Mouse (Mus musculus): Measurements from ENCODE around the gene Dnaja3. TPM values are rescaled to one million over a fixed set of nuclear protein-coding genes. Genes with fewer than 3 reads are reported as not detected.
A peak's percentile ranks its signal among the peaks of the same experiment; 100 is the strongest.

The Dnaja3 gene
- total and polyA plus RNA-seq, 3 experiments: 33.1 to 73.2 (median 53.1) TPM

- no peak for TF ChIP-seq GATA1 (IDR thresholded peaks at IDR 0.05; ENCODE audit: borderline replicate concordance, low read length)
- DNase-seq (ENCODE audit: low spot score) (no peak), ATAC-seq (ENCODE audit: extremely low read depth, insufficient number of reproducible peaks, low FRiP score, poor library complexity, severe bottlenecking) (no peak)
- H3K4me3 ChIP-seq (ENCODE audit: low read depth, low read length): no peak overlapping the region
- no peaks in the 10 kb centered on the region for H3K27me3 ChIP-seq (ENCODE audit: insufficient read depth, low read length)
- H3K9me3 ChIP-seq (replicated peaks): no peaks in the 10 kb centered on the region
- H3K36me3 ChIP-seq (replicated peaks): peaks cover 81% of the 10 kb centered on the region
- H3K4me1 ChIP-seq (ENCODE audit: insufficient read depth, low read depth, low read length): peaks cover 34% of the 10 kb centered on the region
Observed at GRCm38 (mm10) chr16:4627105-4627504, 12.7 kb upstream of the Dnaja3 start.

DNA sequence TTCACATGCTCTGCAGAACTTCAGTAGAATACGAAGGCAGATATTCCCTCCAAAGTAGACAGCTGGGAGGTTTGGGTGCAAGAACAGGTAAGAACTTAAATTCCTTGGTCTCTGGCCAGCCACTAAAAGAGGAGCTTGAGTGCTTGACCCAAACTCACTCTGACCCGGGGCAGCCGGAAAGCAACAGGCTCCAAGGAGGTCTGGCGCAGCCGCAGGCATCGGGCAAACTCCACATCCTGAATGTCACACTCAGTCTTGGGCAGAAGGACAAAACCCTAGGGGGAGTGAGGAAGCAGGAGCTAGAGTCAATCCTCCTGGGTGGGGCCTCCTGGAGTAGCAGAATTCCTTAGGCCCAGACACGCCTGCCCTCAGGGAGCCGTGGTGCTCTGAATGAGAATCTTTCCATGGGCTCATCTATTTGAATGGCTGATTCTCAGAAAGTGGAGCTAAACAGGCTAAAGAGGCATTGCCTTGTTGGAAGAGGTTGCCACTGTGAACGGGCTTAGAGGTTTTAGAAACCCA lies 10.8 kb upstream of the Dnaja3 start:
- no peak overlapping the region for H3K4me3 ChIP-seq (ENCODE audit: low read depth, low read length)
- H3K36me3 ChIP-seq (replicated peaks): peaks cover 87% of the 10 kb centered on the region
- no peaks in the 10 kb centered on the region for H3K27me3 ChIP-seq (ENCODE audit: insufficient read depth, low read length)
- DNase-seq (ENCODE audit: low spot score): no peak
- no peak for ATAC-seq (ENCODE audit: extremely low read depth, insufficient number of reproducible peaks, low FRiP score, poor library complexity, severe bottlenecking)
- no peaks in the 10 kb centered on the region for H3K9me3 ChIP-seq (replicated peaks)
- peaks cover 19% of the 10 kb centered on the region for H3K4me1 ChIP-seq (ENCODE audit: insufficient read depth, low read depth, low read length)
- TF ChIP-seq GATA2 (IDR thresholded peaks at IDR 0.05; ENCODE audit: borderline replicate concordance, low read depth, low read length) (no peak), CTCF (IDR thresholded peaks at IDR 0.05; ENCODE audit: low read depth, low read length) (no peak), GATA1 (IDR thresholded peaks at IDR 0.05; ENCODE audit: borderline replicate concordance, low read length) (no peak), POLR2AphosphoS5 (IDR thresholded peaks at IDR 0.05; ENCODE audit: insufficient replicate concordance, low read depth, low read length) (no peak), TAL1 (conservative IDR thresholded peaks at IDR 0.05; ENCODE audit: low read depth, low read length) (no peak)

- peaks cover 97% of the 10 kb centered on the region for H3K36me3 ChIP-seq (replicated peaks)
Observed at GRCm38 (mm10) chr16:4629950-4630349, 9.8 kb upstream of the Dnaja3 start.

DNA sequence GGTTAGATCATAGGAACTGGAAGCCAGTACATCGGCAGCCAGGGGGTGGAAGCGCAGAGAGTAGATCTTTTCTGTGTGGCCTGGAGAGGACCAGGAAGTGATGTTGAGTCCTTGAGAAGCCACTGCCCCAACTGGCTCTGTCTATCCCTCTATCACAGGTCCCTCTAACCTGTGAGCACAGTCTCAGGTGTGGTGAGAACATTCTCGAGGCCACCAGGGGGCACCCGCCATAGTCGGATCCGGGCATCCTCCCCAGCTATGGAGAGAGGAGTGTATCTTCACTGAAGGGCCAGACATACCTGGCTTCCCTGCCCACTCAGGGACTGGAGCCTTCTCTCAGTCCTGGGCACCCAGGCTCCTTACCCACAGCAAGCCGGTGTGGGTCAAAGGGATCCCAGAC lies 7.7 kb upstream of the Dnaja3 start:
- TF ChIP-seq TAL1 (conservative IDR thresholded peaks at IDR 0.05; ENCODE audit: low read depth, low read length): no peak
- TF ChIP-seq GATA2 (IDR thresholded peaks at IDR 0.05; ENCODE audit: borderline replicate concordance, low read depth, low read length): no peak
- no peak for TF ChIP-seq POLR2AphosphoS5 (IDR thresholded peaks at IDR 0.05; ENCODE audit: insufficient replicate concordance, low read depth, low read length)
- no peak for TF ChIP-seq CTCF (IDR thresholded peaks at IDR 0.05; ENCODE audit: low read depth, low read length)
- TF ChIP-seq GATA1 (IDR thresholded peaks at IDR 0.05; ENCODE audit: borderline replicate concordance, low read length): no peak
- DNase-seq (ENCODE audit: low spot score) (no peak), ATAC-seq (ENCODE audit: extremely low read depth, insufficient number of reproducible peaks, low FRiP score, poor library complexity, severe bottlenecking) (no peak)
- H3K36me3 ChIP-seq (replicated peaks): peaks cover 100% of the 10 kb centered on the region
- H3K4me1 ChIP-seq (ENCODE audit: insufficient read depth, low read depth, low read length): peaks cover 20% of the 10 kb centered on the region
- no peaks in the 10 kb centered on the region for H3K9me3 ChIP-seq (replicated peaks)
- H3K27me3 ChIP-seq (ENCODE audit: insufficient read depth, low read length): no peaks in the 10 kb centered on the region
- no peak overlapping the region for H3K4me3 ChIP-seq (ENCODE audit: low read depth, low read length)

More at GRCm38 (mm10) chr16:4629950-4630349, 9.8 kb upstream of the Dnaja3 start:
- DNase-seq (ENCODE audit: low spot score): peak; percentile 69
- H3K4me1 ChIP-seq (ENCODE audit: insufficient read depth, low read depth, low read length): peaks cover 18% of the 10 kb centered on the region
- no peak overlapping the region for H3K4me3 ChIP-seq (ENCODE audit: low read depth, low read length)
- no peaks in the 10 kb centered on the region for H3K9me3 ChIP-seq (replicated peaks)
- TF ChIP-seq POLR2AphosphoS5 (IDR thresholded peaks at IDR 0.05; ENCODE audit: insufficient replicate concordance, low read depth, low read length) (no peak), CTCF (IDR thresholded peaks at IDR 0.05; ENCODE audit: low read depth, low read length) (peak; percentile 96)
- no peaks in the 10 kb centered on the region for H3K27me3 ChIP-seq (ENCODE audit: insufficient read depth, low read length)
- ATAC-seq (ENCODE audit: extremely low read depth, insufficient number of reproducible peaks, low FRiP score, poor library complexity, severe bottlenecking): 0 out of 2 replicates have a peak, but pooled peaks have one; percentile 42

DNA sequence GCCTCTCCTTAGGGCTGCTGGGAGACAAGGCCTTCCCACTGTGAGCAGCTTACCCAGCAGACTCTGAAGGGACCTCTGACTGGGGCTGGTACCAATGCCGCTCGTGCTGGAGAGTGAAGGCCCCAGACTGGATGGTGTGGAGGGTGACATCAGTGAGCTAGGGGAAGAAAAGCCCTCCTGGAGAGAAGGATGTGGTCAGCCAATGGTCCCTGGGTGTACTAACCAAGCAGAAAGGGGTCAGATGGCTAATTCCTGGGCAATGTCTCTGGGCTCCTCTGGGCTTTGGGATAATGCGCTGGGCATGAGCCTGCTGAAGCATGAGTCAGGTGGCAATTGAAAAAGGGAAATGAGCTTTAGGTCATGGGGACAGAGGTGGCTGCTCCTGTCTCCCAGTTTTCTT lies 6.1 kb upstream of the Dnaja3 start:
- H3K4me1 ChIP-seq (ENCODE audit: insufficient read depth, low read depth, low read length): peaks cover 26% of the 10 kb centered on the region
- no peaks in the 10 kb centered on the region for H3K9me3 ChIP-seq (replicated peaks)
- ATAC-seq (ENCODE audit: extremely low read depth, insufficient number of reproducible peaks, low FRiP score, poor library complexity, severe bottlenecking): no peak
- H3K36me3 ChIP-seq (replicated peaks): peaks cover 99% of the 10 kb centered on the region
- no peaks in the 10 kb centered on the region for H3K27me3 ChIP-seq (ENCODE audit: insufficient read depth, low read length)
- DNase-seq (ENCODE audit: low spot score): no peak
- no peak overlapping the region for H3K4me3 ChIP-seq (ENCODE audit: low read depth, low read length)
- no peak for TF ChIP-seq GATA2 (IDR thresholded peaks at IDR 0.05; ENCODE audit: borderline replicate concordance, low read depth, low read length)
- no peak for TF ChIP-seq TAL1 (conservative IDR thresholded peaks at IDR 0.05; ENCODE audit: low read depth, low read length)

DNA sequence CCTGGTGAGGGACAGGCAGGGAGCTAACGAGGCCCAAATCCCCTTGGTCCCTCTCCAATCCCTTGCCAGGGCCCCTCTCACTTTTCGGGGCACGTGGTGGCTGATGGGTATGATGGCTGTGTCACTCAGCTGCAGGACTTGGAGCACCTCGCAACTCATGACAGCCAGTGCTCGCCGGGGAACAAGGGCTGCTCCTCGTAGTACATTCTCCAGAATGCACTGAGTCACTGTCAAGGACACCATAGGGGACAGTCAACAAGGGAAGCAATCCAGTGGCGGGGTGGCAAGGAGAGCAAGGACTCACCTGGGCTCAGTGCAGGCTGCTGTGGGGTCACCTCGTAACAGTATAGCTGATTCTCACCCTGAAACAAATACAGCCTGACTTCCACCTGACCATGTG lies 5.1 kb upstream of the Dnaja3 start:
- DNase-seq (ENCODE audit: low spot score): no peak
- Histone ChIP-seq H3K9me3 (replicated peaks) (no peaks in the 10 kb centered on the region), H3K36me3 (replicated peaks) (peaks cover 96% of the 10 kb centered on the region), H3K27me3 (ENCODE audit: insufficient read depth, low read length) (no peaks in the 10 kb centered on the region), H3K4me1 (ENCODE audit: insufficient read depth, low read depth, low read length) (peaks cover 34% of the 10 kb centered on the region), H3K4me3 (ENCODE audit: low read depth, low read length) (no peak overlapping the region)
- TF ChIP-seq TAL1 (conservative IDR thresholded peaks at IDR 0.05; ENCODE audit: low read depth, low read length) (no peak), CTCF (IDR thresholded peaks at IDR 0.05; ENCODE audit: low read depth, low read length) (no peak), GATA2 (IDR thresholded peaks at IDR 0.05; ENCODE audit: borderline replicate concordance, low read depth, low read length) (no peak), GATA1 (IDR thresholded peaks at IDR 0.05; ENCODE audit: borderline replicate concordance, low read length) (no peak), POLR2AphosphoS5 (IDR thresholded peaks at IDR 0.05; ENCODE audit: insufficient replicate concordance, low read depth, low read length) (no peak)
- no peak for ATAC-seq (ENCODE audit: extremely low read depth, insufficient number of reproducible peaks, low FRiP score, poor library complexity, severe bottlenecking)

DNA sequence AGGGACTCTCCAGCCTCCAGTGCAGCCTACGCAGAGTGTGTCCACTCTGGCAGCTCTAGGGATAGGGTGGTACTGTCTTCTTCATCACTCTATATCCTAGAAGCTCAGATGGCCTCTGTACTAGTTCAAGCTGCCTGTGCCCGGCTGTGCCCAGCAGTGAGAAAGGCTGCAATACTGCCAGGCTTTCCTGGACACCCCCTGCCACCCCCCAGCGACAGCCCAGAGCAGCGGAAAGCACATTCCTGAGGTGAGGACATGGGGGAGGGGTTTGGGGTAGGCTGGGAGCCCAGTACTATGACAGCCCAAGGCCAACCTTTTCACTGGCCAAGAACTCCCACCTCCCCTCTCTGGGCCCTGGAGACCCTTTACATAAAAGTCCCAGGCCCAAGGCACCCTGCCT lies 4.0 kb upstream of the Dnaja3 start:
- no peak for ATAC-seq (ENCODE audit: extremely low read depth, insufficient number of reproducible peaks, low FRiP score, poor library complexity, severe bottlenecking)
- no peak for DNase-seq (ENCODE audit: low spot score)
- no peaks in the 10 kb centered on the region for H3K9me3 ChIP-seq (replicated peaks)
- peaks cover 37% of the 10 kb centered on the region for H3K4me1 ChIP-seq (ENCODE audit: insufficient read depth, low read depth, low read length)
- no peaks in the 10 kb centered on the region for H3K27me3 ChIP-seq (ENCODE audit: insufficient read depth, low read length)
- H3K36me3 ChIP-seq (replicated peaks): peaks cover 96% of the 10 kb centered on the region
- TF ChIP-seq TAL1 (conservative IDR thresholded peaks at IDR 0.05; ENCODE audit: low read depth, low read length) (no peak), GATA1 (IDR thresholded peaks at IDR 0.05; ENCODE audit: borderline replicate concordance, low read length) (no peak), POLR2AphosphoS5 (IDR thresholded peaks at IDR 0.05; ENCODE audit: insufficient replicate concordance, low read depth, low read length) (no peak), GATA2 (IDR thresholded peaks at IDR 0.05; ENCODE audit: borderline replicate concordance, low read depth, low read length) (no peak), CTCF (IDR thresholded peaks at IDR 0.05; ENCODE audit: low read depth, low read length) (no peak)
- H3K4me3 ChIP-seq (ENCODE audit: low read depth, low read length): no peak overlapping the region

Measured in G1E (cell line).